Mouse (Mus musculus) small intestine, adult 2 months (tissue): Measurements from ENCODE around the gene Tlr12. TPM values are rescaled to one million over a fixed set of nuclear protein-coding genes. Genes with fewer than 3 reads are reported as not detected.
A peak's percentile ranks its signal among the peaks of the same experiment; 100 is the strongest.

Source experiments
- H3K27ac ChIP-seq: fragments of 200-500 bp; 2 replicates; pipeline ENCODE4 v1.5.1; 2012; ENCODE audit warnings: low read depth, low read length, control low read depth, inconsistent platforms; ENCODE audit not compliant: insufficient read depth
- H3K27me3 ChIP-seq: fragments of 200-500 bp; 2 replicates; pipeline ENCODE4 v1.6.1; 2012; ENCODE audit warnings: mild to moderate bottlenecking, moderate library complexity, low read length, inconsistent platforms; ENCODE audit not compliant: control insufficient read depth, insufficient read depth
- H3K36me3 ChIP-seq: fragments of 200-500 bp; 2 replicates; pipeline ENCODE4 v1.6.1; 2012; ENCODE audit warnings: mild to moderate bottlenecking, low read length, control low read depth, inconsistent platforms; ENCODE audit not compliant: control insufficient read depth, insufficient read depth
- H3K4me1 ChIP-seq: fragments of 200-500 bp; 2 replicates; pipeline ENCODE4 v1.6.1; 2012; ENCODE audit warnings: low read length, inconsistent platforms, mixed read lengths; ENCODE audit not compliant: control insufficient read depth, insufficient read depth, insufficient read length
- H3K4me3 ChIP-seq: fragments of 200-500 bp; 2 replicates; pipeline ENCODE4 v1.5.1; 2012; ENCODE audit warnings: low read depth, mild to moderate bottlenecking, control low read depth, inconsistent platforms, low read length, moderate library complexity
- CTCF ChIP-seq: fragments of 200-500 bp; IDR thresholded peaks from 2 replicates; pipeline ENCODE4 v1.5.1; 2012; ENCODE audit warnings: low read depth, mild to moderate bottlenecking, control low read depth, inconsistent platforms, low read length, moderate library complexity, mixed read lengths; ENCODE audit not compliant: insufficient replicate concordance, insufficient read length; ENCODE audit errors: extremely low read depth
- POLR2A ChIP-seq: fragments of 200-500 bp; IDR thresholded peaks from 2 replicates; pipeline ENCODE4 v1.6.1; 2012; ENCODE audit warnings: low read depth, mild to moderate bottlenecking, control low read depth, inconsistent platforms, low read length, moderate library complexity
- WGBS: fragments of 180-500 bp; shearing (Covaris S2); methylation state at CpG from one replicate; pipeline ENCODE4 v1.1.7; 2018; 5-methylcytosine and 5-hydroxymethylcytosine counted together
- polyA plus RNA-seq: library from polyadenylated mRNA; depleted of rRNA; stranded (reverse); fragments of >200 nt; gene quantifications from 2 replicates; pipeline ENCODE4 v1.2.3, GENCODE M21; 2012; rRNA removed

The Tlr12 gene
- polyA plus RNA-seq, 1 experiment: 6.1 TPM

DNA sequence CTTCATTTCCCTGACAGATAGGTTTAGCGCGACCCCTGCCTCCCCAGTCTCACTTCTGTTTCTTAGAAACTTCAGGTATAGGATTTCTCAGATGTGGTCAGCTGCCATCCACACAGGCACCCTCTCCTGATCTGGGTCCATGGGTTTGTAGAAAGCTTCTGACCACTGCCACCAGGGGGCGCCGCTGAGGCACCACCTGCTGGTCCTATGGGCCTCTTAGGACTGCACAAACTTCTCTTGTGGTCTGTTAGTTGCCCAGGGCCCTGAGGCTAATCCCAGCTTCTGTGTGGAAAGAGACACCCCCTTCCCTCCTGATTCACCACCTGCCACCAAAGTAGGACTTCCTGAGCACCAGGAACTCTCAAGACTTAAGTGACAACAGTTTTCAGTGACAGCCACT lies 39.2 kb downstream of the Tlr12 start:
- WGBS: 48% methylated on average over 4 of the region's 4 CpGs
- no peaks in the 10 kb centered on the region; the same call in 1 of the 2 replicates for H3K36me3 ChIP-seq

DNA sequence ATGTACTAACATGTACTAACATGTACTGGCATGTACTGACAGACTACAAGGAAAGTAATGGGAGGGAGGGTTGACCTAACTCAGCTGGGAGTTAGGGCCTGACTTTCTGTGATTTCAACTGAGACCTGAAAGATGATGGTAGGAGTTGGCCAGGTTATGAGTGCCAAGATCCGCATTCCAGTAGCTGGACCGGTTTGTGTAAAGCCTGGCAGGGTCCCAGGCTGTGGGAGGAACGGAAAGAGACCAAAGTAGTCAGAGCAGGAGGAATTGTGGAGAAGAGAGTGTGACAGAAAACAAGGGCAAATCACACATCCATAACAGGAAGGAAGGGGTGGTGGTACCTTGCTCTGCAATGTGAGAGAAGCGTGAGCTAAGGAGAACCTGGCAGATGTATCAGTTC lies 42.6 kb downstream of the Tlr12 start:
- no peak overlapping the region for H3K27ac ChIP-seq
- no peak for TF ChIP-seq CTCF
- TF ChIP-seq POLR2A: no peak
- no peak overlapping the region for H3K4me3 ChIP-seq
- H3K36me3 ChIP-seq: no peaks in the 10 kb centered on the region
- no peaks in the 10 kb centered on the region for H3K4me1 ChIP-seq
- WGBS: 52% methylated on average over 4 of the region's 4 CpGs
- no peaks in the 10 kb centered on the region for H3K27me3 ChIP-seq

More for the DNA sequence above, 39.2 kb downstream of the Tlr12 start:
- H3K27me3 ChIP-seq: no peaks in the 10 kb centered on the region
- H3K27ac ChIP-seq: no peak overlapping the region
- no peak overlapping the region for H3K4me3 ChIP-seq
- peak; percentile 93; the same call in 1 of the 2 replicates for TF ChIP-seq CTCF
- no peak for TF ChIP-seq POLR2A
- no peaks in the 10 kb centered on the region for H3K4me1 ChIP-seq

Other genes starting within 250 kb of the Tlr12 start
- gene Zscan20, start 8.5 kb downstream of the Tlr12 start, polyA plus RNA-seq: 0.69 and 1.6 TPM in 2 replicates
- gene Phc2, start 36.1 kb upstream of the Tlr12 start, polyA plus RNA-seq: 42.0 and 83.8 TPM in 2 replicates
- gene A3galt2, start 136.7 kb upstream of the Tlr12 start, polyA plus RNA-seq: 0.11 and 0.32 TPM in 2 replicates
- 19.8 and 37.8 TPM in 2 replicates for gene Zfp362, start 187.4 kb upstream of the Tlr12 start, polyA plus RNA-seq